Mouse (Mus musculus): ENCODE measurements around the gene Man1a.

Gene Man1a

GRCm38 (mm10) chr10:54076420-54076819, at the start of gene Man1a:
Man1a (minus strand) TSS chr10:54076609.
- DNase-seq (ENCODE audit: low spot score in 2 of 2), result no peak

- DNase-seq (ENCODE audit: low spot score in 2 of 2), result no peak
Measured at GRCm38 (mm10) chr10:54121816-54122215, 45.4 kb upstream of the Man1a start.

GRCm38 (mm10) chr10:54120375-54120774, 44.0 kb upstream of the Man1a start:
- DNase-seq (ENCODE audit: low spot score in 2 of 2), result no peak

- DNase-seq (ENCODE audit: low spot score in 2 of 2), result no peak
Measured at GRCm38 (mm10) chr10:54119303-54119702, 42.9 kb upstream of the Man1a start.

GRCm38 (mm10) chr10:54118223-54118912, 42.0 kb upstream of the Man1a start:
- no peak for DNase-seq (ENCODE audit: low spot score in 2 of 2)

GRCm38 (mm10) chr10:54117763-54118162, 41.4 kb upstream of the Man1a start:
- DNase-seq (ENCODE audit: low spot score in 2 of 2), result peak; percentile 34 to 54

- DNase-seq (ENCODE audit: low spot score in 2 of 2), result no peak
Measured at GRCm38 (mm10) chr10:54103671-54104070, 27.3 kb upstream of the Man1a start.

- DNase-seq (ENCODE audit: low spot score in 2 of 2), result no peak
Measured at GRCm38 (mm10) chr10:54092081-54092480, 15.7 kb upstream of the Man1a start.

- DNase-seq (ENCODE audit: low spot score in 2 of 2), result no peak
Measured at GRCm38 (mm10) chr10:54089923-54090322, 13.5 kb upstream of the Man1a start.

- no peak for DNase-seq (ENCODE audit: low spot score in 2 of 2)
Measured at GRCm38 (mm10) chr10:54087346-54087745, 10.9 kb upstream of the Man1a start.

GRCm38 (mm10) chr10:54085073-54085472, 8.7 kb upstream of the Man1a start:
- no peak for DNase-seq (ENCODE audit: low spot score in 2 of 2)

GRCm38 (mm10) chr10:54077005-54077404, 596 bp upstream of the Man1a start:
- DNase-seq (ENCODE audit: low spot score in 2 of 2), result no peak

- DNase-seq (ENCODE audit: low spot score in 2 of 2), result peak; percentile 94 to 95
Measured at GRCm38 (mm10) chr10:54075441-54076010, 883 bp downstream of the Man1a start.

GRCm38 (mm10) chr10:54074609-54075421, 1.6 kb downstream of the Man1a start:
- peak; percentile 58 to 59 for DNase-seq (ENCODE audit: low spot score in 2 of 2)

- DNase-seq (ENCODE audit: low spot score in 2 of 2), result peak; percentile 49 to 54
Measured at GRCm38 (mm10) chr10:54074247-54074608, 2.2 kb downstream of the Man1a start.

- DNase-seq (ENCODE audit: low spot score in 2 of 2), result peak; percentile 40 to 48
Measured at GRCm38 (mm10) chr10:54073641-54074203, 2.7 kb downstream of the Man1a start.

- DNase-seq (ENCODE audit: low spot score in 2 of 2), result no peak
Measured at GRCm38 (mm10) chr10:54072336-54072735, 4.1 kb downstream of the Man1a start.

GRCm38 (mm10) chr10:54070496-54070895, 5.9 kb downstream of the Man1a start:
- no peak for DNase-seq (ENCODE audit: low spot score in 2 of 2)

GRCm38 (mm10) chr10:54069412-54069811, 7.0 kb downstream of the Man1a start:
- no peak for DNase-seq (ENCODE audit: low spot score in 2 of 2)

GRCm38 (mm10) chr10:54066683-54067082, 9.7 kb downstream of the Man1a start:
- DNase-seq (ENCODE audit: low spot score in 2 of 2), result no peak

- DNase-seq (ENCODE audit: low spot score in 2 of 2), result no peak
Measured at GRCm38 (mm10) chr10:54063551-54064260, 12.7 kb downstream of the Man1a start.

GRCm38 (mm10) chr10:54062835-54063234, 13.6 kb downstream of the Man1a start:
- no peak for DNase-seq (ENCODE audit: low spot score in 2 of 2)
